Mouse (Mus musculus): ENCODE measurements around the gene Ache.

GRCm38 (mm10) chr5:137337190-137337589 is 49.9 kb downstream of the Ache start:
- TF ChIP-seq CTCF (IDR thresholded peaks at IDR 0.05; ENCODE audit: low read depth, low read length) (no peak), GATA1 (IDR thresholded peaks at IDR 0.05; ENCODE audit: borderline replicate concordance, low read length) (no peak), TAL1 (conservative IDR thresholded peaks at IDR 0.05; ENCODE audit: low read depth, low read length) (no peak)

All from G1E (cell line).